Mouse (Mus musculus) hindbrain, embryonic 15.5 days (tissue): ENCODE data around the gene Zrsr1. TPM values are rescaled to one million over a fixed set of nuclear protein-coding genes. Genes with fewer than 3 reads are reported as not detected.

ENCODE experiments used
- ATAC-seq: fragments of 200-750 bp; cut with Nextera tagmentation; 2 replicates; pipeline ENCODE4 v1.8.0; 2017; ENCODE audit warnings: low read depth, moderate number of reproducible peaks, moderate TSS enrichment; ENCODE audit not compliant: low FRiP score
- H3K27ac ChIP-seq: fragments of 300-500 bp; sonication (generic); replicated peaks from 2 replicates; pipeline ENCODE4 v1.5.1; 2015; ENCODE audit warnings: mild to moderate bottlenecking, inconsistent platforms
- H3K27me3 ChIP-seq: fragments of 300-500 bp; sonication (generic); 2 replicates; pipeline ENCODE4 v1.6.1; 2015; ENCODE audit warnings: control low read depth, inconsistent platforms
- H3K36me3 ChIP-seq: fragments of 300-500 bp; sonication (generic); 2 replicates; pipeline ENCODE4 v1.6.1; 2015; ENCODE audit warnings: control low read depth, inconsistent platforms
- H3K4me1 ChIP-seq: fragments of 300-500 bp; sonication (generic); replicated peaks from 2 replicates; pipeline ENCODE4 v1.6.1; 2015; ENCODE audit warnings: control low read depth, inconsistent platforms
- H3K4me2 ChIP-seq: fragments of 300-500 bp; sonication (generic); 2 replicates; pipeline ENCODE4 v1.6.1; 2015; ENCODE audit warnings: moderate library complexity, mild to moderate bottlenecking, inconsistent platforms
- H3K4me3 ChIP-seq: fragments of 300-500 bp; sonication (generic); 2 replicates; pipeline ENCODE4 v1.5.1; 2015; ENCODE audit warnings: mild to moderate bottlenecking, inconsistent platforms
- H3K9ac ChIP-seq: fragments of 300-500 bp; sonication (generic); 2 replicates; pipeline ENCODE4 v1.6.1; 2015; ENCODE audit warnings: inconsistent platforms
- H3K9me3 ChIP-seq: fragments of 300-500 bp; sonication (generic); 2 replicates; pipeline ENCODE4 v1.6.1; 2016; ENCODE audit warnings: control low read depth, inconsistent platforms
- WGBS: fragments of 180-500 bp; shearing (Covaris S2); methylation state at CpG from one replicate; pipeline ENCODE4 v1.1.7; 2015; 5-methylcytosine and 5-hydroxymethylcytosine counted together
- polyA plus RNA-seq: library from polyadenylated mRNA; unstranded; fragments of >200 nt; fragmentation: Nextera tagmentation; extraction: Ambion mirVana; gene quantifications from 2 replicates; pipeline ENCODE4 v1.2.1, GENCODE M21; 2015

Zrsr1 gene
- polyA plus RNA-seq, 1 experiment from 2014 or later, result 8.0 TPM

DNA sequence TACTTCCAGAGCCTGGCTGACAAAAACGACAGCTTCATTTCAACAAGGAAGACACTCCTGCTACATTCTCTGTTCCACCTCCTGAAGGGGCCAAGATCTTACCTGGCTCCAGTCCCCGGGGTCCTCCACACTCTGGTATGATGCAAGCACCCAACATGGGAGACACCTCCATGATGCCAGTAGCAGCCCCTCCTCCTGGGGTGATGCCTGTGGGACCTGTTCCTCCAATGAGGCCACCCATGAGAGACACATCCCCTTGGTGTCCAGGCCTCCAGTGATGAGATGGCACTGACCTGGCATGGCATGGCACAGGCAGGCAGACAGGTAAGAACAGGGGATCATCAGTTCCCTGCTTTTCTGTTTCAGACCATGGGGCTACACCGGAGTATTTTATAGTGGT is 6.4 kb downstream of the Zrsr1 start:
- H3K4me2 ChIP-seq, result no peak overlapping the region
- H3K4me3 ChIP-seq, result no peak overlapping the region
- H3K27me3 ChIP-seq, result no peaks in the 10 kb centered on the region
- H3K4me1 ChIP-seq, result peaks cover 70% of the 10 kb centered on the region
- 87% methylated on average over 3 of the region's 3 CpGs for WGBS
- no peak for ATAC-seq
- H3K36me3 ChIP-seq, result peaks cover 15% of the 10 kb centered on the region
- no peak overlapping the region for H3K27ac ChIP-seq
- no peak overlapping the region for H3K9ac ChIP-seq
- 0 out of 2 replicates have a peak, but pooled peaks cover 4% of the 10 kb centered on the region for H3K9me3 ChIP-seq

DNA sequence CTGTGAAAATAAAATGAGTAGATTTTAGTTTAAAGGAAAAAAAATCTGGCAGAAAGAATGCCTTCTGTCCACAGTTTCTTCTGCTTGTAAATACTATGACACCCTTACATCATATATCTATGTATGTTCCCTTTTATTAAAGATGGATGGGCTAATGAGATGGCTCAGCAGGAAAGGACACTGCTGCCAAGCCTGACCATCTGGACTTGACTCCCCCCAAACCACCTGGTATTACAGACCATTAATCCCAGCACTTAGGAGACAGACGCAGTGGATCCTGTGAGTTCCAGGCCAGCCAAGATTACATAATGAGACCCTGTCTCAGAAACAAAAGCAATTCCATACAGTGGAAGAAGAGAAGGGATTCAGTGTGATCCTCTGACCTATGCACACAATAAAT is 6.9 kb downstream of the Zrsr1 start:
- H3K4me3 ChIP-seq, result no peak overlapping the region
- ATAC-seq, result no peak
- no peaks in the 10 kb centered on the region for H3K27me3 ChIP-seq
- no peaks in the 10 kb centered on the region for H3K9me3 ChIP-seq
- H3K4me2 ChIP-seq, result no peak overlapping the region
- H3K27ac ChIP-seq, result no peak overlapping the region
- peaks cover 10% of the 10 kb centered on the region for H3K36me3 ChIP-seq
- H3K4me1 ChIP-seq, result peaks cover 70% of the 10 kb centered on the region
- WGBS, result 37% methylated on average over 1 of the region's 1 CpGs
- no peak overlapping the region for H3K9ac ChIP-seq

DNA sequence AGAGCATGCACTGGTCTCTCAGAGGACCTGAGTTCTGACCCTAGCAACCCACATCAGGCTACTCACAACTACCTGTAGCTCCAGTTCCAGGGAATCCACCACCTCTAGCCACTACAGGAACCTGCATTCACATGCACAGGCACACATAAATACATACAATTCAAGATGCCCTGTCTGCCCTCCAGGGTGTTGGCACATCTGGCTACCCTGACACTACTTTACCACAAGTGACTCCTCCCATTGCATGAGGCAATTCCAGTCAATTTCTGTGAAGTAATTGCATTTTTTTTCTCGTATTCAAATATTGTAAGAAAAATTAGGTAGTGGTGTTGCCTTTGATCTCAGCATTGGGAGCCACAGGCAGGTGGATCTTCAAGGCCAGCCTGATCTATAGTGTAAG is 7.4 kb downstream of the Zrsr1 start:
- WGBS, result 91% methylated on average over 1 of the region's 1 CpGs
- H3K4me2 ChIP-seq, result no peak overlapping the region
- H3K9ac ChIP-seq, result no peak overlapping the region
- ATAC-seq, result no peak
- no peak overlapping the region for H3K4me3 ChIP-seq
- peaks cover 7% of the 10 kb centered on the region for H3K36me3 ChIP-seq
- H3K27me3 ChIP-seq, result no peaks in the 10 kb centered on the region
- H3K27ac ChIP-seq, result no peak overlapping the region
- no peaks in the 10 kb centered on the region for H3K9me3 ChIP-seq
- peaks cover 65% of the 10 kb centered on the region for H3K4me1 ChIP-seq

DNA sequence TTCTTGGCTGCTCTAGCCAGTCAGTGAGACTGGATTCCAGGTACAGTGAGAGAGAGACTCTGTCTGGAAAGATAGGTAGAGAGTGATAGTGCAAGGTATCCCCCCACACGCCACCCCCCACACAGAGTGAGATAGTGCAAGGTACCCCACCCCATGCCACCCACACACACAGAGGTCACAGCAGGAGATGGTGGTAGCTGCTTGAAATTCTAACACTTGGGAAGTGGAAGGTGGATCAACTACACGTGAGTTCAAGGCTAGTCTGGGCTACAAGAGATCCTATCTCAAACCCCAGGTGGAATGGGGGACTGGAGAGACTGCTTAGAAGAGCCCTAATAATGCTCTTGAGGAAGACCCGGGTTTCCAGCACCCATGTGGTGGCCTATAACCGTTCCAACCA is 9.2 kb downstream of the Zrsr1 start:
- Histone ChIP-seq H3K27ac (peak overlapping the region; percentile 91), H3K4me3 (peak overlapping the region; percentile 57), H3K4me1 (peaks cover 51% of the 10 kb centered on the region), H3K36me3 (peaks cover 7% of the 10 kb centered on the region), H3K9ac (peak overlapping the region; percentile 64; the same call in 1 of the 2 replicates), H3K9me3 (no peaks in the 10 kb centered on the region), H3K27me3 (no peaks in the 10 kb centered on the region), H3K4me2 (peak overlapping the region; percentile 62)
- ATAC-seq, result no peak
- 49% methylated on average over 4 of the region's 4 CpGs for WGBS

DNA sequence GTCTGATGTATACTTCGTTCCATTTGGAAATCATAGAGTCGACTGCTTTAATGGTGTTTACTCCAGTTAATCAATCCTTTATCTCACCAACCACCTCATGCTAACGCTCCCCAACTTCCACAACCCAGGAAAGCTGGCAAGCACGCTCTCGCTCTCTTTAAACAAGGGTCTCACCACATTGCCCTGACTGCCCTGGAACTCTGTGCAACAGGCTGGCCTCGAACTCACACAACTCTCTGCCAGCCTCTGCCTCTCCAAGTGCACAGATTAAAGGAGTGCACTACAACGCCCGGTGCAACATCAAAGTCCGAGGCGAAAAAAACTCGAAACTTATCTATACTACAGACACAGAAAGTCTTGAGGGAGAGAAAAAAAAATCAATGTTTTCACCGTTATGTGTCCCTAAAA is 9.7 kb downstream of the Zrsr1 start:
- 5% methylated on average over 12 of the region's 12 CpGs for WGBS
- Histone ChIP-seq H3K4me2 (peak overlapping the region; percentile 62), H3K9ac (peak overlapping the region; percentile 64), H3K4me1 (peaks cover 46% of the 10 kb centered on the region), H3K27me3 (no peaks in the 10 kb centered on the region), H3K9me3 (no peaks in the 10 kb centered on the region), H3K4me3 (peak overlapping the region; percentile 57), H3K27ac (peak overlapping the region; percentile 91), H3K36me3 (peaks cover 4% of the 10 kb centered on the region)
- peak; percentile 21; the same call in 1 of the 2 replicates for ATAC-seq

DNA sequence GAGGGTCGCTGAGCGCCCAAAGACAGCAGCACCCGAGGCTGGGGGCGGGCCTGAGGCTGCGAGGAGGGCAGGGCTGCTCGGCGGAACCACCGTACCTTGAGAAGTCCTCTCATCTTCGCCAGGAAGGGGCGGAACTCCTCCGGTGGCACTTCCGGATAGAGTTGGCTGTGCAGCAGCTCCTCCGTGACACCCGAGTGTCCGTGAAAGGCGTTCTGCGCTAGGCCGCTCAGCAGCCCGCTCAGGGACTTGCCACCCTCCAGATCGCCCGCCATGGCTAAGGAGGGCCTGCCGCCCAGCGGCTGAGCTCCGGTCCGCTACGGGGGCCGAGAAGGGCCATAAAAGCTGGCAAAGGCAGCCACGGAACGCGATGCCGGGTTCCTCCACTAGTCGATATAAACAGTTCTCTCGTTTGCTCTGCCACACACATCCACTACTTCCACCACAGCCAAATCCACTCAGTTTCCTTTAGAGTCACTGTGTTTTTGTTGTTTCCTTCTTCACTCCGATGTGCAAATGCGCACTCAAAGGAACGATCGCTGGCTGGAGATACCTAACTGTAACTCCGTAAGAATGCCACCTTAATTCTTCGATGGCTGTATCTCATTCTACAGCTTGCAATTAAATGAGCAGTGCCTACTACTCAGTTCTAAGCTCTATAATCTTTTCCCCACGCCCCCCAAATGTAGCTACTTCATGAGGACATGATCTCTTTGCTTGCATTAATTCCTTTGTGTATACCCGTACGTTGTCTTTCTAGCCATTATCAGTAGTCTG is 10.4 kb downstream of the Zrsr1 start, which contains the start of the genes Gm28048 and Commd1:
Gene Gm28048, minus strand, starts transcription at position 107 of the 774 bp plus-strand sequence.
Gene Commd1, minus strand, starts transcription at position 399 of the 774 bp plus-strand sequence.
- H3K36me3 ChIP-seq, result no peaks in the 10 kb centered on the region; the same call in 1 of the 2 replicates
- H3K4me3 ChIP-seq, result peak within 1 kb of the TSS; percentile 57
- WGBS, result 2% methylated on average over 42 of the region's 42 CpGs

DNA sequence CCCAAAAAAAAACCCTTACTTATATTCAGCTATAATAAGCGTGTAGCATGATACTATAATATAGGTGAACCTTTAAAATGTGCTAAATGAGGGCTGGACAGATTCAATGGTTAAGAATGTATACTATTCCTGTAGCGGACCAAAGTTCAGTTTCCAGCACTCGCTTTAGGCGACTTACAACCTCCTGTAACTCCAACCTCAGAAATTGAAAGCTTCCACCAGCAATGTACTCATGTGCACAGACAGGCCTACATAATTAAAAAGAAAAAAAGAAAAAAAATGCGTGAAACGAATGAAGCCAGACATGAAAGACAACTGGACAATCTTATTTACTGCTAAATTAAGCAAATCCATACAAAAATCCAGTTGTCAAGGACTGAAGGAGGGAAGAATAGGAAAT is 11.0 kb downstream of the Zrsr1 start:
- H3K4me1 ChIP-seq, result peaks cover 36% of the 10 kb centered on the region
- 79% methylated on average over 6 of the region's 6 CpGs for WGBS
- no peak for ATAC-seq
- peak overlapping the region; percentile 62; the same call in 1 of the 2 replicates for H3K4me2 ChIP-seq
- no peak overlapping the region for H3K9ac ChIP-seq
- H3K36me3 ChIP-seq, result no peaks in the 10 kb centered on the region; the same call in 1 of the 2 replicates
- H3K27me3 ChIP-seq, result no peaks in the 10 kb centered on the region
- H3K9me3 ChIP-seq, result no peaks in the 10 kb centered on the region
- no peak overlapping the region for H3K4me3 ChIP-seq
- 0 out of 2 replicates have a peak overlapping the region, but pooled peaks have one; percentile 5 for H3K27ac ChIP-seq

More for the DNA sequence above, 10.4 kb downstream of the Zrsr1 start, which contains the start of the genes Gm28048 and Commd1:
- peak; percentile 93 for ATAC-seq
- Histone ChIP-seq H3K9me3 (no peaks in the 10 kb centered on the region), H3K4me1 (peaks cover 39% of the 10 kb centered on the region), H3K27me3 (no peaks in the 10 kb centered on the region), H3K4me2 (peak within 1 kb of the TSS; percentile 62), H3K9ac (peak within 1 kb of the TSS; percentile 64), H3K27ac (peak within 1 kb of the TSS; percentile 91)

DNA sequence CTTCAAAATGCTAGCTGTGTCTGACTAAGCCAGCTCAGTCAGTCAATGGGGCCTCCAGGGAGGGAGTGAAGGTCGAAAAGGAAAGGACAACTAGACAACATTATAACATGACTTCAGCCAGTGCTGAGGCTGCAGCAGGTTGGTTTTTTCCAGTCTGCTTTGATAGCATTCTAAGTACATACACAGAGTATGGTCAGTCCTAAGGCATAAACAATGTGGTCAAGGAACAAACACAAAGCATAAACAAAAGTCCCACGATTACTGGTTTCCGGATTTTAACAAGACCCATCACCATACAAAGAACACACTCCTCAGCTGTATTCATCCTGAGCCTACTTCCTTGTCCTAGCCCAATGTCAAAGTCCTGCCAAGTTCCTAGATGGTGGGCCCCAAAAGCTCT is 13.7 kb downstream of the Zrsr1 start:
- 85% methylated on average over 3 of the region's 3 CpGs for WGBS
- Histone ChIP-seq H3K4me2 (no peak overlapping the region), H3K4me1 (peaks cover 15% of the 10 kb centered on the region), H3K4me3 (no peak overlapping the region), H3K9ac (no peak overlapping the region), H3K27me3 (no peaks in the 10 kb centered on the region), H3K27ac (no peak overlapping the region), H3K9me3 (no peaks in the 10 kb centered on the region), H3K36me3 (no peaks in the 10 kb centered on the region)
- no peak for ATAC-seq

DNA sequence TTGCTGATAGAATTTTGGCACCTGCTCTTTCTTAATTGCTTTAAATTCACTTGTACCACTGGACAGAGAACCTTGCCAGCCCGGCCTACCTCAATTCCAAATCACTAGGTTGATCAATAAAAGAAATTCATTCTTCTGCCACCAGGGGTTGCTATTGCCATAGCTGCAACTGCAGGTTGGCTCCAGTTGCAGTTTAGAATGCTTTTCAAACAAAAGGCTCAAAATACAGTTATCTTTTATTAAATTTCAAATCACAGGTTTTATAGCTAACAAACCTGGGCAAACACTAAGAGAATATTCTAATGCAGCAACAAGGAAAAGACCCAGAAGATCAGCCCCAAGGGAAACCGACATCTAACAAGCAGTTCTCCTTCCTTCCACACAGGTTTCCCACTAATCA is 15.6 kb downstream of the Zrsr1 start:
- H3K27me3 ChIP-seq, result no peaks in the 10 kb centered on the region
- no peak overlapping the region for H3K9ac ChIP-seq
- peaks cover 16% of the 10 kb centered on the region for H3K4me1 ChIP-seq
- no peaks in the 10 kb centered on the region for H3K36me3 ChIP-seq
- H3K4me2 ChIP-seq, result no peak overlapping the region
- ATAC-seq, result no peak
- no peak overlapping the region for H3K27ac ChIP-seq
- 43% methylated on average over 2 of the region's 2 CpGs for WGBS
- no peaks in the 10 kb centered on the region for H3K9me3 ChIP-seq
- H3K4me3 ChIP-seq, result no peak overlapping the region

DNA sequence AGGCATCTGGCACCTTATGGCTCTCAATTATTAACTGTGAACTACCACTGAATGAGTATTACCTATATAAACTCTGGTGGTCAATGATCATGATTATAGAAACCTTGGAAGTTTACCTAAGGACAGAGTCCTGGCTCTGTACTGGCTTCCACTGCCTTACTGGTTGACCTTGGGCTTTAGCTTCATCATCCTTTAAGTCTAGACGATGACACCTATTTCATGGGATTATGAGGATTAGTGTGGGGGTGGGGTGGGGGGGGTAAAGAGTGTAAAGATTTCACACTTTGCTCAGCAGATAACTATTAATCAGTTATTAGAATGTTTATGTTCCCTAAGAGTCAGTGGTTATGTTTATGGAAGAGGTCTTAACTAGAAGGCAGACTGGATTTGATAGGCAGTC is 18.0 kb downstream of the Zrsr1 start:
- H3K4me2 ChIP-seq, result peak overlapping the region; percentile 82
- H3K27me3 ChIP-seq, result no peaks in the 10 kb centered on the region
- H3K27ac ChIP-seq, result peak overlapping the region; percentile 87
- H3K9me3 ChIP-seq, result no peaks in the 10 kb centered on the region
- H3K36me3 ChIP-seq, result peaks cover 12% of the 10 kb centered on the region
- H3K9ac ChIP-seq, result peak overlapping the region; percentile 89
- peaks cover 16% of the 10 kb centered on the region for H3K4me1 ChIP-seq
- 45% methylated on average over 1 of the region's 1 CpGs for WGBS
- no peak; the same call in 1 of the 2 replicates for ATAC-seq
- H3K4me3 ChIP-seq, result peak overlapping the region; percentile 83

DNA sequence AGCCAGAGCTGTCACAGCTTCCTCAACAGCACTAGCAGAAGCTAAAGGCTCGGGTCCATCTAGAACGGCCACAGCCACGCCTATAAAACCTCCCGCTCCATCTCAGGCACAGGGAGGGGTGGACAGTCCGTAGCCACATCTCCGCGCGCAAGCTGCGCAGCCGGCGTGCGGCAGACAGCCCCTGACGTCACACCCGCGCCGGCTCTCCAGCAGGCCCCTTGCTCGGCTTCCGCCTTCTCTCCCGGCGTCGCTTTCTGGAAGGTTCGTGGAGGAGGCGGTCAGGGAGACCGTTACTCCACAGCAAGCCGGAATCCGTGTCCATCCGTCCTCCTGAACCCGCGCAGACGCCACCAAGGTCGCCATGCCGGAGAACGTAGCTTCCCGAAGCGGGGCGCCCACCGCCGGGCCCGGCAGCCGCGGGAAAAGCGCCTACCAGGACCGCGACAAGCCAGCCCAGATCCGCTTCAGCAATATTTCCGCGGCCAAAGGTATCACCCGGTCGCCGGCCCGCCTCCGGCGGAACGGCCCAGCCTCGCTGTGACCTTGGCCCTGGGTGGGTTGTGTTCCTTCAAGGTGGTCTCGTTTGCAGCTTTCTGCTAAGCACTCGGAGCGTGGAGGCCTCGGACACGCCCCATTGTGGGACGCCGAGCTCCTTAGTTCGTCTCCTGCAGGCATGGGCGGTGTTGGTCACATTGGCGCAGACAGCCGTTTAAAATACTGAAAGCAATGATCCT is 18.8 kb downstream of the Zrsr1 start, which contains the start of gene Cct4:
Gene Cct4, plus strand, starts transcription at position 127 of the 734 bp plus-strand sequence.
- H3K36me3 ChIP-seq, result peaks cover 20% of the 10 kb centered on the region
- H3K4me3 ChIP-seq, result peak within 1 kb of the TSS; percentile 83
- H3K9ac ChIP-seq, result peak within 1 kb of the TSS; percentile 89
- under 1% methylated on average over 66 of the region's 66 CpGs for WGBS
- peak within 1 kb of the TSS; percentile 87 for H3K27ac ChIP-seq
- no peaks in the 10 kb centered on the region for H3K9me3 ChIP-seq
- H3K4me2 ChIP-seq, result peak within 1 kb of the TSS; percentile 82
- peaks cover 16% of the 10 kb centered on the region for H3K4me1 ChIP-seq
- no peaks in the 10 kb centered on the region for H3K27me3 ChIP-seq
- peak; percentile 99 for ATAC-seq
